Mouse (Mus musculus): ENCODE results near the gene Tph2.

The Tph2 gene

GRCm38 (mm10) chr10:115143641-115144040, 41.2 kb downstream of the Tph2 start:
- DNase-seq (ENCODE audit: low spot score in 2 of 2), result no peak

GRCm38 (mm10) chr10:115137016-115137415, 47.8 kb downstream of the Tph2 start:
- DNase-seq (ENCODE audit: low spot score in 2 of 2), result no peak

- no peak for DNase-seq (ENCODE audit: low spot score in 2 of 2)
Measured at GRCm38 (mm10) chr10:115127907-115128306, 56.9 kb downstream of the Tph2 start.

GRCm38 (mm10) chr10:115125550-115125949, 59.3 kb downstream of the Tph2 start:
- no peak for DNase-seq (ENCODE audit: low spot score in 2 of 2)

- no peak for DNase-seq (ENCODE audit: low spot score in 2 of 2)
Measured at GRCm38 (mm10) chr10:115125027-115125426, 59.8 kb downstream of the Tph2 start.

- DNase-seq (ENCODE audit: low spot score in 2 of 2), result no peak
Measured at GRCm38 (mm10) chr10:115107666-115108540, 76.9 kb downstream of the Tph2 start.

GRCm38 (mm10) chr10:115104175-115104574, 80.6 kb downstream of the Tph2 start:
- DNase-seq (ENCODE audit: low spot score in 2 of 2), result no peak

GRCm38 (mm10) chr10:115099890-115100580, 84.8 kb downstream of the Tph2 start:
- DNase-seq (ENCODE audit: low spot score in 2 of 2), result no peak

- peak in 1 of 2 experiments; percentile 8 for DNase-seq (ENCODE audit: low spot score in 2 of 2)
Measured at GRCm38 (mm10) chr10:115097163-115097562, 87.7 kb downstream of the Tph2 start.

- no peak for DNase-seq (ENCODE audit: low spot score in 2 of 2)
Measured at GRCm38 (mm10) chr10:115096191-115096590, 88.6 kb downstream of the Tph2 start.

GRCm38 (mm10) chr10:115078232-115078631, 106.6 kb downstream of the Tph2 start:
- no peak for DNase-seq (ENCODE audit: low spot score in 2 of 2)

GRCm38 (mm10) chr10:115069123-115069911, 115.5 kb downstream of the Tph2 start:
- DNase-seq (ENCODE audit: low spot score in 2 of 2), result no peak

GRCm38 (mm10) chr10:115063936-115064335, 120.9 kb downstream of the Tph2 start:
- DNase-seq (ENCODE audit: low spot score in 2 of 2), result no peak

GRCm38 (mm10) chr10:115061498-115061897, 123.3 kb downstream of the Tph2 start:
- no peak for DNase-seq (ENCODE audit: low spot score in 2 of 2)

GRCm38 (mm10) chr10:115060759-115061158, 124.1 kb downstream of the Tph2 start:
- no peak for DNase-seq (ENCODE audit: low spot score in 2 of 2)

GRCm38 (mm10) chr10:115051602-115052001, 133.2 kb downstream of the Tph2 start:
- no peak for DNase-seq (ENCODE audit: low spot score in 2 of 2)

GRCm38 (mm10) chr10:115050674-115051073, 134.1 kb downstream of the Tph2 start:
- no peak for DNase-seq (ENCODE audit: low spot score in 2 of 2)

GRCm38 (mm10) chr10:115050178-115050577, 134.6 kb downstream of the Tph2 start:
- no peak for DNase-seq (ENCODE audit: low spot score in 2 of 2)

- no peak for DNase-seq (ENCODE audit: low spot score in 2 of 2)
Measured at GRCm38 (mm10) chr10:115048565-115048964, 136.3 kb downstream of the Tph2 start.

GRCm38 (mm10) chr10:115035748-115036147, 149.1 kb downstream of the Tph2 start:
- DNase-seq (ENCODE audit: low spot score in 2 of 2), result no peak

Data from urinary bladder, adult 18-20 months (tissue).